Mouse (Mus musculus) c-Kit-negative CD71-positive TER-119-positive erythroid progenitor cells, embryonic 14.5 days (primary cell): Measurements from ENCODE around the gene Itpkb.

ENCODE experiments used
- DNase-seq: peaks from one replicate; pipeline ENCODE4 v3.0.0-alpha.2; 2013; ENCODE audit warnings: low read depth, low spot score

Gene Itpkb

GRCm38 (mm10) chr1:180462983-180463475, 132.7 kb downstream of the Itpkb start:
- DNase-seq, result no peak

GRCm38 (mm10) chr1:180464357-180464756, 134.1 kb downstream of the Itpkb start:
- no peak for DNase-seq

GRCm38 (mm10) chr1:180465620-180466019, 135.3 kb downstream of the Itpkb start:
- no peak for DNase-seq

- DNase-seq, result no peak
These were observed 137.7 kb downstream of the Itpkb start for GRCm38 (mm10) chr1:180468004-180468403.

GRCm38 (mm10) chr1:180473566-180473965, 143.3 kb downstream of the Itpkb start:
- no peak for DNase-seq
